Mouse (Mus musculus) midbrain, embryonic 12.5 days (tissue): ENCODE results near the gene Dydc2. TPM values are rescaled to one million over a fixed set of nuclear protein-coding genes. Genes with fewer than 3 reads are reported as not detected.

Experiments
- ATAC-seq: fragments of 200-750 bp; cut with Nextera tagmentation; 2 replicates; pipeline ENCODE4 v1.8.0; 2017; ENCODE audit warnings: low read depth, moderate TSS enrichment, moderate library complexity; ENCODE audit not compliant: low FRiP score
- H3K27ac ChIP-seq: fragments of 300-500 bp; sonication (generic); replicated peaks from 2 replicates; pipeline ENCODE4 v1.5.1; 2016; ENCODE audit warnings: mild to moderate bottlenecking
- H3K27me3 ChIP-seq: fragments of 300-500 bp; sonication (generic); 2 replicates; pipeline ENCODE4 v1.6.1; 2016; ENCODE audit warnings: mild to moderate bottlenecking
- H3K36me3 ChIP-seq: fragments of 300-500 bp; sonication (generic); 2 replicates; pipeline ENCODE4 v1.6.1; 2016
- H3K4me1 ChIP-seq: fragments of 300-500 bp; sonication (generic); 2 replicates; pipeline ENCODE4 v1.6.1; 2016
- H3K4me2 ChIP-seq: fragments of 300-500 bp; sonication (generic); replicated peaks from 2 replicates; pipeline ENCODE4 v1.6.1; 2016; ENCODE audit warnings: mild to moderate bottlenecking, moderate library complexity
- H3K4me3 ChIP-seq: fragments of 300-500 bp; sonication (generic); 2 replicates; pipeline ENCODE4 v1.5.1; 2016; ENCODE audit warnings: mild to moderate bottlenecking
- H3K9ac ChIP-seq: fragments of 300-500 bp; sonication (generic); replicated peaks from 2 replicates; pipeline ENCODE4 v1.6.1; 2016; ENCODE audit warnings: mild to moderate bottlenecking, moderate library complexity
- H3K9me3 ChIP-seq: fragments of 300-500 bp; sonication (generic); 2 replicates; pipeline ENCODE4 v1.6.1; 2016; ENCODE audit warnings: mild to moderate bottlenecking
- WGBS: fragments of 180-500 bp; shearing (Covaris S2); methylation state at CpG from one replicate; pipeline ENCODE4 v1.1.7; 2016; 5-methylcytosine and 5-hydroxymethylcytosine counted together
- polyA plus RNA-seq: library from polyadenylated mRNA; unstranded; fragments of >200 nt; fragmentation: Nextera tagmentation; extraction: Ambion mirVana; gene quantifications from 2 replicates; pipeline ENCODE4 v1.2.1, GENCODE M21; 2016

The Dydc2 gene
- polyA plus RNA-seq, 1 experiment from 2014 or later: 0.37 TPM

DNA sequence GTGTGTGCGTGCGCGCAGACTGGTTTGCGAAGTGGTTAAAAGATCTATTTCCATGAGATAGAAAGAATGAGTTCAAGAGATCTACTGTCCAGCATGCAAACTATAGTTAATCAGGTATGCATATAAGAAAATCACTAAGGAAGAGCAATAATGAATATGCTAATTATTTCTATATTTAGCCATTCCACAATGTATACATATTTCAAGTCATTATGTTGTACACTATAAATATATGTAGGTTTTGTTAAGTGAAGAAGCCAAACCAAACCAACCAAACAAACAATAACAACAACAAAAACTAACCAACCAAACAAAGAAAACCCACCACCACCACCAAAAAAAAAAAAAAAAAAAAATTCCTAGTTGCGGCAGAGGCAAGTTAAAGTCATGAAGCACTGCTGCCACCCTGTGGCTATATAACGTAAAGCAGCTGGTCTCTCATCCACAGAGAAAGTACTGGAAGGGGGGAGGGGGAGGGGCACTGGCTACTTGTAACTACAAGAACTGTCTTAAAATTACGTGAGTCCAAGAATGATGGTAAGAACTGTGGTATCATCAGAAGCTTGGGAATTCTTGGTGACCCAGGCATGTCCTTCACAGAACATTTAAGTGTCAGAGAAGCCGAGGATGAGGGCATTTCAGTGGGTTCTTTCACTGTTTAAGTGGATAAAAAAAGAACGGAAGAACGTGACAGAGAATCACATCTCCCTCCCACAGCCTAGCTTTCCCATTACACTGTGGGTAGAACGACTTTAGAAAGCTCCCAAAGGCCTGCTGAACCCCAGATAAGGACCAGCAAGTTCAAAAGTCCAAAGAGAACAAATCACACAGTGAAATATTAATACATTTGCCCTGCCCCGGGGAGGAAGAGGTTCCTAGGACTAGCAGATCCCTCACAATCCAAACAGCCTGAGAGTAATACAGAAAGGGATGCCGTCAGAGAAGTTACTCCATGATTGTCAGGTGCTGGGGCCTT is 35.6 kb downstream of the Dydc2 start:
- Histone ChIP-seq H3K36me3 (no peaks in the 10 kb centered on the region), H3K9ac (0 out of 2 replicates have a peak overlapping the region, but pooled peaks have one; percentile 6), H3K27ac (no peak overlapping the region), H3K9me3 (no peaks in the 10 kb centered on the region), H3K27me3 (no peaks in the 10 kb centered on the region), H3K4me3 (no peak overlapping the region), H3K4me1 (no peaks in the 10 kb centered on the region), H3K4me2 (no peak overlapping the region)
- ATAC-seq: peak; percentile 44; the same call in 1 of the 2 replicates
- WGBS: 60% methylated on average over 13 of the region's 13 CpGs

DNA sequence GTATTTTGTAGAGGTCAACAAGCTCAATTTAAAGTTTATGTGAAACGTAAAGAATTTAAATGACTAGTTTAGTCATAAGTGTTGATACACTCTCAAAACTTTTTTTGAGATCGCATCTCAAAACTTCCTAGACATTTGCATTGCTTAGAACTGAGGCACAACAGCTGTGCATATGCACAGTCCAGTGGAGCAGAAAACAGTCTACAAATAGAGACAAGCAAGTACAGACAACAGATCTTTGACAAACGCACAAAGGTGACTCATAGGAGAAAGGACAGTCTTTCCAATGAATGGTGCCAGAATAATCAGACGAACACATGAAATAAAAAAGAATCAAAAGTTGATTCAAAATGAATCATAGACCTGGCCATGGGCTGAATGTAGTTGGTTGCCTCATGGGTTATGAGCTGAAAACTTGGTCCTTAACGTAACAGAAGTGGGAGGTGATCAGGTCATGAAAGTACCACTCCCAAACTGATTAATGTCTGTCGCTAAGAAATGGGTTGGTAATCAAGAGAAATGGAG is 38.0 kb downstream of the Dydc2 start:
- Histone ChIP-seq H3K27me3 (no peaks in the 10 kb centered on the region), H3K27ac (no peak overlapping the region), H3K4me3 (no peak overlapping the region), H3K36me3 (no peaks in the 10 kb centered on the region), H3K9me3 (no peaks in the 10 kb centered on the region), H3K4me2 (no peak overlapping the region), H3K9ac (no peak overlapping the region), H3K4me1 (no peaks in the 10 kb centered on the region)
- WGBS: 92% methylated on average over 6 of the region's 6 CpGs
- ATAC-seq: no peak

DNA sequence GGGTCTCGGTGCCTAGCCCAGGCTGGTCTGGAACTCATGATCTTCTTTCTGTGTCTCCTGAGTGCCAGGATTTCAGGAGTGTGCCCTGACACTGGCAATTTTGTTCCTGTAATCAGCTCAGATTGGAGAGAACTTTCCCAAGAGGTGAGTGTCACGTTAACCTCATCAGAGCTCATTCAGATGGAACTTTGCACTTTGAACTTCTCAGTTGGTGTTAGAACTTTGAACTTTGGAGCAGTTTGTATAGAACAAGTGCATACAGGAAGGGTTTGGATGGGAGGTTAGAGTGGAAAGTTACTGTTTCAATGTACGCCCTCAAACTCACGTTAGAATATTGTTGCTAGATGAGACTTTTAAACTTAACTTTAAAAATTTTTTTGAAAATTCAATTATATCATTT is 39.7 kb downstream of the Dydc2 start:
- H3K36me3 ChIP-seq: no peaks in the 10 kb centered on the region
- no peak overlapping the region for H3K27ac ChIP-seq
- no peak for ATAC-seq
- H3K4me1 ChIP-seq: no peaks in the 10 kb centered on the region
- no peaks in the 10 kb centered on the region for H3K27me3 ChIP-seq
- H3K9ac ChIP-seq: no peak overlapping the region
- no peak overlapping the region for H3K4me2 ChIP-seq
- H3K9me3 ChIP-seq: no peaks in the 10 kb centered on the region
- H3K4me3 ChIP-seq: no peak overlapping the region
- WGBS: 74% methylated on average over 4 of the region's 4 CpGs

DNA sequence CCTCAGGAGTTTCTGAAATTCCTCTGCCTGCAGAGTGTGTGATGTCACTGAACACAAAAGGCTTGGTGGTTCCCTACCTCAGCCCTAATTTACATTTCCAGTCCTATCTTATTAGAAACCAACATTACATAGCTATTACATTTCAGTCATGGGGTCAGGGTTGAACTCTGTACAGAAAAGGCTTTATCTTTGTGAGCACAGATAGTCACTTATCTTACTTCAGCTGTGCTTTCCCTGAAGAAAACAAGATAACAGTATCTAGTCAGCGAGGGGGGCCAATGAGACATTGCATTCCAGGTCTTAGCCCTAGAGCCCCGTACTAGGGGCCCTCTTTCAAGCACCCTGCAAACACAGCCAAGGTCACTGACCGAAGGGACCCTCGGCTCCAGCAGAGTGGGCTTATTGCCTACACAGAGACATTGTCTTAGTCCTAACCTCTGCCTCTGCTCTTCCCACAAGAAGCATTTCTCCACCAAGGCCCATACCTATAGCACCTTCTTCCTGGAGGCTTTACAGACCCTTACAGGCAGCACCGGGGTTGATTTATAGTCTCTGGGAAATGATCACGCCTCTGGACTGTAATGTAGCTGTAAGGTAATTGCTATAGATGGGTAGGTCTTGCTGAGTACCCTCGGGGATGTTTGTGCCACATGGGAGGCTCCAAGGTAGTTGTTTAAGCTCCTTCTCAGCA is 43.3 kb downstream of the Dydc2 start:
- no peaks in the 10 kb centered on the region for H3K36me3 ChIP-seq
- H3K9me3 ChIP-seq: no peaks in the 10 kb centered on the region
- WGBS: 84% methylated on average over 7 of the region's 7 CpGs
- no peaks in the 10 kb centered on the region for H3K4me1 ChIP-seq
- ATAC-seq: no peak
- H3K27me3 ChIP-seq: no peaks in the 10 kb centered on the region
- H3K27ac ChIP-seq: no peak overlapping the region
- H3K9ac ChIP-seq: no peak overlapping the region
- H3K4me2 ChIP-seq: no peak overlapping the region
- no peak overlapping the region for H3K4me3 ChIP-seq

DNA sequence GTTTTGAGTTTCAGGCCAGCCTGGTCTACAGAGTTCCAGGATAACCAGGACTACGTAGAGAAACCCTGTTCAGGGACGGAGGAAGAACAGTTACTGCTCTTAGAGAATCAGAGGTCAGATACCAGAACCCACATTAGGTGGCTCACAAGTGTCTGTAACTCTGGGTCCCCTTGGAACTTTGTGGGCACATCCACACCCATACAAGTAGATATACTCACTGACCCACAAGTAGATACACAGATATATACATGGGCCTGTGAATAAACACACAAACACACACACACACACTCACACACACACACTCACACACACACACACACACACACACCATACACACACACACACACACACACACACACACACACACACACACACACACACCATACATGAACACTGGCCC is 43.9 kb downstream of the Dydc2 start:
- WGBS: 80% methylated on average over 2 of the region's 2 CpGs
- Histone ChIP-seq H3K4me1 (no peaks in the 10 kb centered on the region), H3K9me3 (no peaks in the 10 kb centered on the region), H3K4me2 (no peak overlapping the region), H3K36me3 (no peaks in the 10 kb centered on the region), H3K27me3 (no peaks in the 10 kb centered on the region), H3K9ac (no peak overlapping the region), H3K4me3 (no peak overlapping the region), H3K27ac (no peak overlapping the region)
- no peak for ATAC-seq

DNA sequence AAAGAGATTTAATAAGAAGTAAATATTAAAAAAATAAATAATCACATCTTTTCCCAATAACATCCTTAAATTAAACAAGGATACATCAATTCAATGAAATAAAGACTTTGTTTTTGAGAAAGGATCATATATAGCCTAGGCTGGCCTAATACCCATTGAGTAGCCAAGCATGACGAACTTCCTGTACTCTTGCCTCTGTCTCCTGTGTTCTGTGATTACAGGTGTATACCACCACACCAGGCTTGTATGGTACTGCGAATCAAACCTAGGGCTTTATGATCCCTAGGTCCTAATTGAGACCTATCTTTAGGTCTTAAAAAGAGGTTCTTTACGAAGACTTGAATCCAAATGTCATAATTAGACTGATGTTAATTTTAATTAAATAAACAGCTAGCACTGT is 47.8 kb downstream of the Dydc2 start:
- 81% methylated on average over 3 of the region's 3 CpGs for WGBS
- no peak for ATAC-seq
- Histone ChIP-seq H3K4me3 (no peak overlapping the region), H3K36me3 (no peaks in the 10 kb centered on the region), H3K4me1 (no peaks in the 10 kb centered on the region), H3K4me2 (no peak overlapping the region), H3K9ac (no peak overlapping the region), H3K27ac (no peak overlapping the region), H3K27me3 (no peaks in the 10 kb centered on the region), H3K9me3 (no peaks in the 10 kb centered on the region)

DNA sequence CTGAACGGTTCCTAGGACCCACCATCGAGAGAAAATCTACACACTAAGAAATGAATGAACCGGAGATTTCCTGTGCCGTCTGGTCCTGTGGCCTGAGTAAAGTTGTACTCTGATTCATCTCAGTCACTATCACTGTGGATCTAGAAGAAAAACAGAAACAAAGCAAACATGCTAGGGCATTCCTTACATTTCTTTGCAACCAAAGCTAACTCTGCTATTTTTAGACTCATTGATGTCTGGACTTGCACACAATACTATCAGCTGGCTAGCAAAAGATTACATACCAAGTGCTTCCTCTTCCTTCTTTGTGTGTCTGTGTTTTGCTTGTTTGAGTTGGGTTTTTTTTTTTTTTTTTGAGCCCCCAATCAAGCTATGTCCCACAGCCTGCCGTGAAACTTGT is 51.5 kb downstream of the Dydc2 start:
- no peaks in the 10 kb centered on the region for H3K27me3 ChIP-seq
- ATAC-seq: no peak
- no peak overlapping the region for H3K27ac ChIP-seq
- no peaks in the 10 kb centered on the region for H3K36me3 ChIP-seq
- no peak overlapping the region for H3K4me2 ChIP-seq
- WGBS: 77% methylated on average over 5 of the region's 5 CpGs
- H3K4me1 ChIP-seq: peaks cover 8% of the 10 kb centered on the region; the same call in 1 of the 2 replicates
- no peak overlapping the region for H3K9ac ChIP-seq
- H3K9me3 ChIP-seq: no peaks in the 10 kb centered on the region
- no peak overlapping the region for H3K4me3 ChIP-seq

DNA sequence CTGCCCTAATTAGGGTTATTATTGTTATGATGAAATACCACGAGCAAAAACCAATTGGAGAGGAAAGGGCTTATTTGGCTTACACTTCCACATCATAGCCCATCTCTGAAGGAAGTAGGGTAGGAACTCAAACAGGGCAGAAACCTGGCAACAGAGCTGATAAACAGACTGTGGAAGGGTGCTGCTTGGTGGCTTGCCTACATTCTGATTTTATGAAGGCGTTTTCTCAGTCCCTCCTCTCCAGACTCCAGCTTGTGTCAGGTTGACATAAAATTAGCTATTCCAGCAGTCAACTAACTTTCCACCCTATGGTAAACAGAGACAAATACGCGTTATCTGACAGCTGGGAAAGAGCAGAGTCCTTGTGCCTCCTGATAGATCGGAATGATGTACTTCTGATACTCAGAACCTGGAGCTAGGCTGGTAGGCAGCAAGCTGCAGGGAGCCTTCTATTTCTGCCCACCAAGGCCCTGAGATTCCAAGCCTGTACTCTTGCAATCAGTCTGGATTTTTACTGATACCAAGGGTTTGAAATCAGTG is 54.2 kb downstream of the Dydc2 start:
- Histone ChIP-seq H3K9ac (no peak overlapping the region), H3K4me2 (no peak overlapping the region), H3K9me3 (no peaks in the 10 kb centered on the region), H3K27ac (no peak overlapping the region), H3K36me3 (no peaks in the 10 kb centered on the region), H3K4me3 (no peak overlapping the region), H3K27me3 (no peaks in the 10 kb centered on the region), H3K4me1 (peaks cover 8% of the 10 kb centered on the region; the same call in 1 of the 2 replicates)
- ATAC-seq: no peak
- WGBS: 81% methylated on average over 5 of the region's 5 CpGs

DNA sequence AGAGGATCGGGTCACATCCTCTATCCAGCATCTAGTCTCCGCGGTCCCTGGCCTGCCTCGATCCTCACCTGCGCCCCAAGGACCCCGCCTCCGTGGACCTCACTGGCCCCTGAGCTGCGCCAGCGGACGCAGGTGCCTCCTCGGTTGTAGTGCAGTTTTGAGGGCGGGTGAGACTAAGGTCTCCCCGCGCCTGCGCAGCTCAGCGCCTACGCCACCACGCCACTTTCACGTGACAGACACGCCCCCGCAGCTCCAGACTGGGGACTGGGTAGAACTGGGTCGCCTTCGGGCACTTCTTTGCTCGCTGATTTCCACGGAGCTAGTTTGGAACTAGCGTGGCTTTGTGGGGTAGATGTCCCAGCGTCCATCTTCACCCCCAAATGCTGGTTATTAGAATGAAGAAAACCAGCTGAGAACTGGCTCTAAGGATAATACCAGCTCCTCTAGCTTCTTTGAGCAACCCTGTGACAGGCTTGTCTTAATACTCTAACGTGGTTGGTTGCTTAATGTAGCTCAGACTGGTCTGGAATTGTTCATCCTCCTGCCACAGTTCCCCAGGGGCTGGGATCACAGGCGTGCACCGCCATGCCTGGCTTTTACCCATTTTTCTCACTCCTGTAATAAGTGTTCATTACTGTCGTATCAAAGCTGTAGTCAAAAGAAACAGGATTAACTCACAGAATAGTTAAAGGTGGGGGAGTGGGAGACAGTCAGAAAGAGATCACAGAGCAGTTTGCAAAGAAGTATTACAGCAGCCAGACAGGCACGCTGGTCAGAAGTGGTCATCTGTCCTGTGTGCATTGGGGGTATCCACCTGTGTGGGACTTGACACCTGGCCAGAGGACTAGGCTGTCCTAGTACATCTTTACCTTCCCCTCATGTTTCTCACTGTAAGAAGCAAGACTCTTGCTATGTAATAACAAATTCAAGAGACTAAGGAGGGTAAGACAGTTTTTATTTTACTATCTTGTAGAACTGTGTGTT is 55.1 kb downstream of the Dydc2 start, which contains the start of gene Fam213a:
Fam213a (minus strand) TSS at position 159 of the 984 bp plus-strand sequence.
- Histone ChIP-seq H3K9me3 (no peaks in the 10 kb centered on the region), H3K4me2 (peak within 1 kb of the TSS; percentile 71), H3K4me3 (peak within 1 kb of the TSS; percentile 63), H3K27me3 (no peaks in the 10 kb centered on the region), H3K27ac (peak within 1 kb of the TSS; percentile 70), H3K36me3 (no peaks in the 10 kb centered on the region), H3K9ac (peak within 1 kb of the TSS; percentile 65), H3K4me1 (peaks cover 8% of the 10 kb centered on the region; the same call in 1 of the 2 replicates)
- 3% methylated on average over 32 of the region's 32 CpGs for WGBS
- ATAC-seq: peak; percentile 99

DNA sequence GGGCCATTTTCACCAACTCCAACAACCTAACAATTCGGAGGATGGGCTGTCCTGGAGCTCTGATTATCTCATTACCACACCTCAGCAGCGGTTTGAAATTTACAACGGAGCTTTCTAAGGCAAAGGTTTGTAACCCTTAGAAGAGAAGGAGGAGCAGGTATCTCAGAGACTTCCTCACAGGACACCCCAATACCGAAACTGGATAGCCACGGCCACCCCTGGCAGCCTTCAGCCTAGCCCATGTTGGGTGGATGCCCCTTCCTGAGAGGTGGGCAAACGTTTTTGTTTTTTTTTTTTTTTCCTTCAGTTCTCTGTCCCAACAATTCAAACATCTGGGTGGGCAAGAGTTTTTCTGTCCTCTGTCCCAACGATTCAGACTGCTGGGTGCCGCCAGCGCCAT is 55.9 kb downstream of the Dydc2 start:
- Histone ChIP-seq H3K4me1 (peaks cover 8% of the 10 kb centered on the region; the same call in 1 of the 2 replicates), H3K9me3 (no peaks in the 10 kb centered on the region), H3K9ac (peak overlapping the region; percentile 65), H3K4me2 (peak overlapping the region; percentile 71), H3K36me3 (no peaks in the 10 kb centered on the region), H3K27ac (peak overlapping the region; percentile 70; the same call in 1 of the 2 replicates), H3K27me3 (no peaks in the 10 kb centered on the region), H3K4me3 (peak overlapping the region; percentile 63)
- WGBS: 21% methylated on average over 9 of the region's 9 CpGs
- ATAC-seq: peak; percentile 1; the same call in 1 of the 2 replicates

DNA sequence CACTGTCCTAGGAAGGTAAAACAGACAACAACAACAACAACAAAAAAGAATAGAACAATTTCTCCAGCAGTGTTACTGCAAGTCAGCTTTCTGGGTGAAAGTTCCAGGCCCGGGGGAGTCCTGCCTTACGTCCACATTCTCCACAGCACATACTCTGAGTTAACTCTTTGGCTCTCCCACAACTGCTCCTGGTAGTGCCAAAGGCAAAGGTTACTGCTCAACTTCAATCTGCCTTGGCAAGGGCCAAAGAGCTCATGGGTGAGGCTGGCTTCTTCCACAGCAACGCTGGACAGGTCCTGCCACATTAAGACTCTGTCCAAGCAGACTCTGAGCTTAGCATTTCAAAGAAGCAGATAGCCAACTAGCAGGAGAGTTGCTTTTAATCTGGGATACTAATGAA is 57.1 kb downstream of the Dydc2 start:
- no peak for ATAC-seq
- Histone ChIP-seq H3K9me3 (no peaks in the 10 kb centered on the region), H3K36me3 (no peaks in the 10 kb centered on the region), H3K27ac (no peak overlapping the region), H3K4me2 (no peak overlapping the region), H3K4me3 (no peak overlapping the region), H3K27me3 (no peaks in the 10 kb centered on the region), H3K9ac (no peak overlapping the region), H3K4me1 (peaks cover 8% of the 10 kb centered on the region; the same call in 1 of the 2 replicates)
- WGBS: 93% methylated on average over 3 of the region's 3 CpGs
